Mouse (Mus musculus) liver, embryonic 15.5 days (tissue): Measurements from ENCODE around the gene Scn4a. TPM values are rescaled to one million over a fixed set of nuclear protein-coding genes. Genes with fewer than 3 reads are reported as not detected.

Experiments
- ATAC-seq: fragments of 200-750 bp; cut with Nextera tagmentation; 2 replicates; pipeline ENCODE4 v1.8.0; 2017; ENCODE audit warnings: moderate number of reproducible peaks, mild to moderate bottlenecking, moderate library complexity; ENCODE audit not compliant: insufficient read depth
- H3K27ac ChIP-seq: fragments of 300-500 bp; sonication (generic); replicated peaks from 2 replicates; pipeline ENCODE4 v1.5.1; 2015; ENCODE audit warnings: mild to moderate bottlenecking, inconsistent platforms
- H3K27me3 ChIP-seq: fragments of 300-500 bp; sonication (generic); 2 replicates; pipeline ENCODE4 v1.6.1; 2015; ENCODE audit warnings: mild to moderate bottlenecking, inconsistent platforms
- H3K36me3 ChIP-seq: fragments of 300-500 bp; sonication (generic); replicated peaks from 2 replicates; pipeline ENCODE4 v1.6.1; 2015; ENCODE audit warnings: moderate library complexity, mild to moderate bottlenecking, inconsistent platforms
- H3K4me1 ChIP-seq: fragments of 300-500 bp; sonication (generic); replicated peaks from 2 replicates; pipeline ENCODE4 v1.6.1; 2015; ENCODE audit warnings: inconsistent platforms
- H3K4me2 ChIP-seq: fragments of 300-500 bp; sonication (generic); 2 replicates; pipeline ENCODE4 v1.6.1; 2015; ENCODE audit warnings: moderate library complexity, mild to moderate bottlenecking, inconsistent platforms
- H3K4me3 ChIP-seq: fragments of 300-500 bp; sonication (generic); replicated peaks from 2 replicates; pipeline ENCODE4 v1.5.1; 2015; ENCODE audit warnings: mild to moderate bottlenecking, inconsistent platforms
- H3K9ac ChIP-seq: fragments of 300-500 bp; sonication (generic); 2 replicates; pipeline ENCODE4 v1.6.1; 2015; ENCODE audit warnings: moderate library complexity, mild to moderate bottlenecking, inconsistent platforms
- H3K9me3 ChIP-seq: fragments of 300-500 bp; sonication (generic); replicated peaks from 2 replicates; pipeline ENCODE4 v1.6.1; 2016; ENCODE audit warnings: inconsistent platforms
- WGBS: fragments of 180-500 bp; shearing (Covaris S2); methylation state at CpG from one replicate; pipeline ENCODE4 v1.1.7; 2015; ENCODE audit warnings: mixed read lengths; ENCODE audit not compliant: insufficient replicate concordance; 5-methylcytosine and 5-hydroxymethylcytosine counted together
- polyA plus RNA-seq: library from polyadenylated mRNA; unstranded; fragments of >200 nt; fragmentation: Nextera tagmentation; extraction: Ambion mirVana; gene quantifications from 2 replicates; pipeline ENCODE4 v1.2.1, GENCODE M21; 2015

Scn4a gene
- polyA plus RNA-seq, 1 experiment from 2014 or later = 0.24 TPM

- H3K27ac ChIP-seq = no peak overlapping the region
- H3K36me3 ChIP-seq = no peaks in the 10 kb centered on the region
- no peaks in the 10 kb centered on the region for H3K27me3 ChIP-seq
- H3K4me2 ChIP-seq = no peak overlapping the region
- 55% methylated on average over 2 of the region's 2 CpGs for WGBS
- no peak for ATAC-seq
- no peaks in the 10 kb centered on the region for H3K9me3 ChIP-seq
- H3K4me1 ChIP-seq = no peaks in the 10 kb centered on the region
- H3K9ac ChIP-seq = no peak overlapping the region
- H3K4me3 ChIP-seq = no peak overlapping the region
Observed at GRCm38 (mm10) chr11:106291861-106292260, 61.2 kb downstream of the Scn4a start.

- Histone ChIP-seq H3K4me3 (no peak overlapping the region), H3K4me1 (no peaks in the 10 kb centered on the region), H3K27me3 (no peaks in the 10 kb centered on the region), H3K9ac (no peak overlapping the region), H3K36me3 (no peaks in the 10 kb centered on the region), H3K4me2 (no peak overlapping the region), H3K9me3 (no peaks in the 10 kb centered on the region), H3K27ac (no peak overlapping the region)
- 70% methylated on average over 5 of the region's 5 CpGs for WGBS
- no peak for ATAC-seq
Observed at GRCm38 (mm10) chr11:106290376-106290775, 62.7 kb downstream of the Scn4a start.

GRCm38 (mm10) chr11:106289369-106289768 lies 63.7 kb downstream of the Scn4a start:
- ATAC-seq = no peak
- Histone ChIP-seq H3K9ac (no peak overlapping the region), H3K4me2 (no peak overlapping the region), H3K4me3 (no peak overlapping the region), H3K4me1 (no peaks in the 10 kb centered on the region), H3K27me3 (no peaks in the 10 kb centered on the region), H3K36me3 (no peaks in the 10 kb centered on the region), H3K27ac (no peak overlapping the region), H3K9me3 (no peaks in the 10 kb centered on the region)
- 65% methylated on average over 8 of the region's 8 CpGs for WGBS

GRCm38 (mm10) chr11:106286987-106287386 lies 66.1 kb downstream of the Scn4a start:
- Histone ChIP-seq H3K4me1 (no peaks in the 10 kb centered on the region), H3K27me3 (no peaks in the 10 kb centered on the region), H3K9me3 (no peaks in the 10 kb centered on the region), H3K4me3 (no peak overlapping the region), H3K4me2 (no peak overlapping the region), H3K36me3 (no peaks in the 10 kb centered on the region), H3K27ac (no peak overlapping the region), H3K9ac (no peak overlapping the region)
- ATAC-seq = no peak
- 61% methylated on average over 11 of the region's 11 CpGs for WGBS

- Histone ChIP-seq H3K27me3 (no peaks in the 10 kb centered on the region), H3K9me3 (no peaks in the 10 kb centered on the region), H3K27ac (no peak overlapping the region), H3K4me3 (no peak overlapping the region), H3K4me1 (no peaks in the 10 kb centered on the region), H3K4me2 (no peak overlapping the region), H3K36me3 (no peaks in the 10 kb centered on the region), H3K9ac (no peak overlapping the region)
- ATAC-seq = no peak
- WGBS = 71% methylated on average over 7 of the region's 7 CpGs
Observed at GRCm38 (mm10) chr11:106286206-106286605, 66.9 kb downstream of the Scn4a start.

GRCm38 (mm10) chr11:106284126-106284525 lies 69.0 kb downstream of the Scn4a start:
- Histone ChIP-seq H3K36me3 (no peaks in the 10 kb centered on the region), H3K4me1 (no peaks in the 10 kb centered on the region), H3K4me3 (no peak overlapping the region), H3K27ac (no peak overlapping the region), H3K27me3 (no peaks in the 10 kb centered on the region), H3K9me3 (no peaks in the 10 kb centered on the region), H3K9ac (no peak overlapping the region), H3K4me2 (no peak overlapping the region)
- ATAC-seq = no peak
- WGBS = 64% methylated on average over 8 of the region's 8 CpGs

- Histone ChIP-seq H3K4me3 (no peak overlapping the region), H3K27ac (no peak overlapping the region), H3K9ac (no peak overlapping the region), H3K36me3 (no peaks in the 10 kb centered on the region), H3K4me1 (no peaks in the 10 kb centered on the region), H3K4me2 (no peak overlapping the region), H3K9me3 (no peaks in the 10 kb centered on the region), H3K27me3 (no peaks in the 10 kb centered on the region)
- ATAC-seq = no peak
- 55% methylated on average over 4 of the region's 4 CpGs for WGBS
Observed at GRCm38 (mm10) chr11:106283371-106283770, 69.7 kb downstream of the Scn4a start.

- Histone ChIP-seq H3K4me3 (no peak overlapping the region), H3K4me1 (no peaks in the 10 kb centered on the region), H3K9ac (no peak overlapping the region), H3K27ac (no peak overlapping the region), H3K36me3 (no peaks in the 10 kb centered on the region), H3K9me3 (no peaks in the 10 kb centered on the region), H3K27me3 (no peaks in the 10 kb centered on the region; the same call in 1 of the 2 replicates), H3K4me2 (no peak overlapping the region)
- WGBS = 62% methylated on average over 6 of the region's 6 CpGs
- ATAC-seq = no peak
Observed at GRCm38 (mm10) chr11:106282452-106282851, 70.6 kb downstream of the Scn4a start.

- Histone ChIP-seq H3K27me3 (no peaks in the 10 kb centered on the region; the same call in 1 of the 2 replicates), H3K27ac (no peak within 1 kb of the TSS), H3K9me3 (no peaks in the 10 kb centered on the region), H3K9ac (no peak within 1 kb of the TSS), H3K4me1 (peaks cover 26% of the 10 kb centered on the region), H3K4me3 (peak within 1 kb of the TSS; percentile 20; the same call in 1 of the 2 replicates), H3K36me3 (no peaks in the 10 kb centered on the region), H3K4me2 (peak within 1 kb of the TSS; percentile 58)
- WGBS = 3% methylated on average over 25 of the region's 25 CpGs
- no peak for ATAC-seq
Observed at GRCm38 (mm10) chr11:106276454-106276853, 76.6 kb downstream of the Scn4a start, which contains the start of gene Tcam1. Gene Tcam1, plus strand, starts transcription at chr11:106276672.

- no peaks in the 10 kb centered on the region for H3K36me3 ChIP-seq
- no peak overlapping the region for H3K9ac ChIP-seq
- H3K27me3 ChIP-seq = no peaks in the 10 kb centered on the region; the same call in 1 of the 2 replicates
- no peak overlapping the region for H3K4me3 ChIP-seq
- H3K9me3 ChIP-seq = no peaks in the 10 kb centered on the region
- no peak for ATAC-seq
- H3K4me2 ChIP-seq = no peak overlapping the region
- H3K4me1 ChIP-seq = peaks cover 40% of the 10 kb centered on the region
- WGBS = 73% methylated on average over 7 of the region's 7 CpGs
- no peak overlapping the region for H3K27ac ChIP-seq
Observed at GRCm38 (mm10) chr11:106274971-106275411, 78.1 kb downstream of the Scn4a start.

- H3K4me2 ChIP-seq = no peak overlapping the region
- peak overlapping the region; percentile 3; the same call in 1 of the 2 replicates for H3K27ac ChIP-seq
- ATAC-seq = no peak
- 65% methylated on average over 1 of the region's 1 CpGs for WGBS
- H3K4me1 ChIP-seq = peaks cover 43% of the 10 kb centered on the region
- H3K9me3 ChIP-seq = no peaks in the 10 kb centered on the region
- H3K36me3 ChIP-seq = no peaks in the 10 kb centered on the region
- no peak overlapping the region for H3K9ac ChIP-seq
- H3K27me3 ChIP-seq = no peaks in the 10 kb centered on the region; the same call in 1 of the 2 replicates
- H3K4me3 ChIP-seq = no peak overlapping the region
Observed at GRCm38 (mm10) chr11:106274374-106274773, 78.7 kb downstream of the Scn4a start.

GRCm38 (mm10) chr11:106273811-106274210 lies 79.3 kb downstream of the Scn4a start:
- 74% methylated on average over 6 of the region's 6 CpGs for WGBS
- peak overlapping the region; percentile 85 for H3K27ac ChIP-seq
- H3K4me2 ChIP-seq = peak overlapping the region; percentile 92
- H3K9me3 ChIP-seq = no peaks in the 10 kb centered on the region
- no peak overlapping the region for H3K9ac ChIP-seq
- H3K36me3 ChIP-seq = no peaks in the 10 kb centered on the region
- H3K27me3 ChIP-seq = no peaks in the 10 kb centered on the region; the same call in 1 of the 2 replicates
- H3K4me3 ChIP-seq = peak overlapping the region; percentile 99
- H3K4me1 ChIP-seq = peaks cover 49% of the 10 kb centered on the region
- ATAC-seq = no peak
